Mouse (Mus musculus) retina, postnatal 1 day (tissue): ENCODE results near the gene Bfsp1.
A peak's percentile ranks its signal among the peaks of the same experiment; 100 is the strongest.

Experiments
- DNase-seq: peaks from one replicate; pipeline ENCODE4 v3.0.0-alpha.2; 2012

Bfsp1 gene

DNA sequence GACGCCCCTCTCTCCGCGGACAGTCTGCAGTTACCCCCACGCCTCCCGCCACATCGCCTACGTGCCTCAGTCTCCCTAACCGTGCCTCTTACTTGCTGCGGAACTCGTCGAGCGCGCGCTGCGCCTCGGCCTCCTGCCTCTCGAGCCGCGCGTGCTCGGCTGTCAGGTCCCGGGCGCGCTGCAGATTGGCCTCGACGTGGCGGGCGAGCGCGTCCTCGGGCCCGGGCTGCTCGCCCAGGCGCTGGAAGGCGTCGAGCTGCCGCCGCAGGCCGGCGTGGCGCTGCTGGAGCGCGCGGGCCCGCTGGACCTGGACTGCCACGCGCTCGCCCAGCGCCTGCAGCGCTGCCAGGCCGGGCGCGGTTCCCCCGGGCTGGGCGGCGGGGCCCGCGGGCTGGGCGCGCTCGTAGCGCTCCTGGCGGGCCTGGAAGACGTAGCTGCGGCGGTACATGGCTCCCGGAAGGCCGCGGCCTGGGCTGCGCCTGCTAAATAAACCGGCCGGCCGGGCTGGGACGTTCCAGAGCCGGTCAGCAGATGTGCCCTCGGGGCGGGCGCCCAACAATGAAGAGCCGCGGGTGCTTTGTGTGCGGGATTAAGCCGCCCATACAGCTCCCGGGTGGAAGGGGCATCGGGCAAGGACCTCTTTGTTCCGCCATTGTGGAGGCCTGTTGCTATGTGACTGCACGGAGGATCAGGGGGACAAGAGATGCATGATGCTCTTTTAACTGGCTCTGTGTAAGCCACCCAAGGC lies at the start of gene Bfsp1:
Bfsp1 (minus strand) TSS at position 690 of the 748 bp plus-strand sequence.
- peak; percentile 76 for DNase-seq

DNA sequence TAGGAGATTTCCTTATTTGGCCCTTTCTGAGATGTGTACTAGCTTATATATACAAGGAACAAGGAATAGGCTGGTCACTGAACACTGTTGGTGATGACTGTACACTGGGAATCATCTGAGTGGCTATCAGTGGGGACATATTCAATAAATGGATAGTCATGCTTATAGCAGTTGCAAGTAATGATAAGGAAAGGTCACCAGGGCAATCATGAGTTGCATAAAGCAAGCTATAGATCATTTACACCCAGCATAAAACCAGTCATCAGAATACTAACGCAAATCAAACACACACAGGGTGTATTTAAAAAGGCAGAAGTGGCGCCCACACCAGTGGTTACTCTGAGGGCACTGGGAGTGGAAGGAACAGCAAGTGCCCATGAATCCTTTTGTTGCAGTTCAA lies 49.2 kb upstream of the Bfsp1 start:
- DNase-seq = no peak

DNA sequence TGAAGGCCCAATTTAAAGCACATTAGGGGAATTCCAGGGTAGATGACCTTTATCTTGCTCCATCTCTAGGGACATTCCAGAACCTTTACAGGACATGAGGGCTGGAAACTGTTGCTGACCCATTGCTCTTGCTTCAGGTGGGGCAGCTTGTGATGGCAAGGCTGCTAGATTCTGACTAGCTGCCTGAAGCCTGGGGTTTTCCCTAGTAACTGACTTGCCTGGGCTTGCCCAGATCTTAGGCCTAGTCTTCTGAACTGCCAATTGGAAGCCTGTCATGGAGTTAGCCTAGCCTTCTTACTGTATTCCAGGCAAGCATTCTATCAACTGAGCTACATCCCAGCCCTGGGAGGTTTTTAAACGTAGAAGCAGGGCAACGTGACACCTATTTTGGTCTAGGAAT lies 46.3 kb upstream of the Bfsp1 start:
- DNase-seq = no peak

DNA sequence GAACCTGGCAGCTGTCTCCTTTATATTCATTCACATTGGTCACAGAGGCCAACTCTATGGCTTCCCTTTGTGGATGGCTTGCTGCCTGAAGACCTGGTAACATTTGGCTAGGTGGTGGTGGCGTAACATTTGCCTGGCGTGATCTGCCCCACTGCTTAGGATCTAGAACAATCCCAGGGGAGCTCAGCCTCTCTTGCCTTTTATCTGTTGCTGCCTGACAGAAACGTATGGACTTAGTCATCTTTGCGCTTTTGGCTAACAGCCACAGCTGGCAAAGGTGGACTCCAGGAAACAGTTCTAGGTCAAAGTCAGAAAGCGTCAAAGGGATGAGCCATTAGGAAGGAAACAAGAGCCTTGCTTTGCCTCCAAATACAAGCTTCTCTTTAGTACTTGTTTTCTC lies 41.9 kb upstream of the Bfsp1 start:
- DNase-seq = no peak

DNA sequence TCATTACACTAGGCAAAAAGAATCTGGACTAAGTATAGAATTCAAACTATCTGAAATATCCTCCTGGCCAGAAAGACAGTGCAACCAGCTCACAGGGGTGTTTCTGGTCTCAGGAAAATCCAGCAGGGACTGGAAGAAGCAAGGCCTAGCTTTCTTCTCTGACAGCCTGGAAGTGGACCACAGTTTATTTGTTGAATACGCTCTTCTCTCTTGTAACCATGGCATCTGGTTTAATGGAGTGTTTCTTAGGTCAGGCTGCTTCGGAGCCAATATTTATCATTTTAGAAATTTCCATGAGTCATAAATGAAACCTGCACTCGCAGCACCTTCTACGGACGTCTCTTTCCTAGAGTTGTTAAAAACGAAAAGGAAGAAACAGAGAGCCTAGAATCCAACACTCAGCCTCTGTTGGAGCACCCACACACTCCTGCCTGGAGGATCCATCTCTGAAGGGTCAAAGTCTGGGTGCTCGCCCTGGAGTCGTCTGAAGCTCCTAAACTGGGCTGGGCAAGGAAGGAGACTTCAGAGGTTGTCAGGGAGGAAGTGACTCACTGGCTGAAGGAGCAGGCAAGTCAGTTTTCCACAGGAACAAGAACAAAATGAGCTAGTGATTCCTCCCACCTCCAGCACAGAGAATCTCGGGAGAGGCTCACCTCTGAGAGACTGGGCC lies 40.5 kb upstream of the Bfsp1 start:
- DNase-seq = no peak

DNA sequence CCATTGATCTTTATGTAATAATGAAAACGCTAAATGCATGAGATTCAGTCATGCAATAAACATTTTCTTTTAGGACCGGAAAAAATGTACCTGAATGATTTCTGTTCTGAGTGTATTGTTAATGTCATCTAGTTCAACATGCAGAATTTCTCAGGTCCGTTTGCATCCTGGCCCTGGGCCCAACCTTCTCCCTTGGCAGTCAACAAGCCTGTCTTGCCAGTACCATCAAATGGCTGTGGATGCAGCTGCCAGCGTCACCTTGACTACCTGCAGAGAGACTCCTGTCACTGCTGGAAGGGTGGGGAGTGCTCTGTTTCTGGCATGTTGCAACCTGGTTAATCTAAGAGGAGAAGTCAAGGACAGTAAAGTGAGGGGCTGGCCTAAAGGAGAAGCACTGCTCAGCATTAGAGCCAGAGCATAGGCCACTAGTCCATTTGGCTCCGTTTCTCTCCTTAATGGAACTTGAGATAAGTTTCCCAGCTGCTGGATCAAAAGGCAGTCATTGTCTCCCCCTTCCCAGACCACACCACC lies 37.9 kb upstream of the Bfsp1 start:
- DNase-seq = no peak

DNA sequence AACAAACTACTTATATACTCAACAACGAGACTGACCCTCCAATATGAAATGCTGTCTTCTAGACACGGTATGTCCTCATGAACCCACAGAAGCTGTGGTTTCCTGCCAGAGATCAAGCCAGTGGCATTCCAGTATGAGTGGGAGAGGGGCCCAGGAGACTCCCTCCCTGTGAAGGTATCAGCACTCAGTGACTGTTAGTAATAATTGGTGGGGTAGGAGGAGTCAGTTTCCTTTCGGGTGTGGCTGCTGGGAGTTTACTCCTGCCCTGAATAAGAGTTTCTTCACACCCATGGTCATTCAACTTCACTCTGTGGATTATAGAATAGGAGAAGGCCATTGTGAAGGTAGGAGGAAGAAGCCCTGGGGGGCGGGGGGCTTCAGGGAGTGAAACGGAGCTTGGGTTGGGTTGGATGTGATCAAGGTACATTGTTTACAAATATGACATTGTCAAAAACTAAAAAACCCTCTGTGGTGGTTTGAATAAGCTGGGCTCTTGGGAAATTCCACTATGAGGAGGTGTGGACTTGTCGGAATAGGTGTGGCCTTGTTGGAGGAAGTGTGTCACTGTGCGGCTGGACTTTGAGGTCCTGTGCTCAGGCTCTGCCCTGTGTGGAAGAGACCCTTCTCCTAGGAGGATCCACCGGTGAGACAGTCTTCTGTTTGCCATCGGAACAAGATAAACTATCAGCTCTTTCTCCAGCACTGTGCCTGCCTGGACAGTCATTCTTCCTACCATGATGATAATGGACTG lies 36.7 kb upstream of the Bfsp1 start:
- no peak for DNase-seq

DNA sequence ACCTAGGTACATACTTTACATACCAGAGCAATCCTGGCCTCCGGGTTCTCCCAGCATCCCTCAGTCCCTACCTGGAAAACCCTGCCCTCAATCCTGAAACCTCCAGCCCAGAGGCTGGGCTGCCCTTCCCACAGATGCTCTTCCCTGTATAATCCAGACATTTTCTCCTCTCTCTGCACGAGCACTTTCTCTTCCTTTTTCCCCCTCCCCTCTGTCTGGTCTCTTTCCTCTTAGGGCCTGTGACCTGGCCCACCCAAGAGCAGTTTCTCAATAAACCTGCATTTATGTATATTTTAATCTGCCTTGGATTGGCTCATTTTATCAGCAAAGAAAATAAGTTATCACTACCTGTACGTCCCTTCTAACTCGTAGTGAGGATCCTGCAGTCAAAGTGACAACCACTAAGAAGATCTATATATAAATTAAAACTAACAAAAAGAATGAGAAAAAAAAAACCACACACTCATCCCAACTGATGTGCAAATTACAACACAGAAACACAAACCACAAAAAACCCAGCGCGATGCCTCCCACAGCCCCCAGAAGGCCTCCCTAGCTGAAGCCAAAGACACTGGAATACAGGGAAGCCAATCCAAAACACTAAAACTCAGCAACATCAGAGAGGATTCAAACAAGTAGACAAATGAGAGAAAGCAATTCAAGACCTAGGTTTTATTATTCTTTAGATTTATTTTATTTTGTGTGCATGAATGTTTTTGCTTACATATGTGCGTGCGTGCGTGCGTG lies 28.5 kb upstream of the Bfsp1 start:
- no peak for DNase-seq

DNA sequence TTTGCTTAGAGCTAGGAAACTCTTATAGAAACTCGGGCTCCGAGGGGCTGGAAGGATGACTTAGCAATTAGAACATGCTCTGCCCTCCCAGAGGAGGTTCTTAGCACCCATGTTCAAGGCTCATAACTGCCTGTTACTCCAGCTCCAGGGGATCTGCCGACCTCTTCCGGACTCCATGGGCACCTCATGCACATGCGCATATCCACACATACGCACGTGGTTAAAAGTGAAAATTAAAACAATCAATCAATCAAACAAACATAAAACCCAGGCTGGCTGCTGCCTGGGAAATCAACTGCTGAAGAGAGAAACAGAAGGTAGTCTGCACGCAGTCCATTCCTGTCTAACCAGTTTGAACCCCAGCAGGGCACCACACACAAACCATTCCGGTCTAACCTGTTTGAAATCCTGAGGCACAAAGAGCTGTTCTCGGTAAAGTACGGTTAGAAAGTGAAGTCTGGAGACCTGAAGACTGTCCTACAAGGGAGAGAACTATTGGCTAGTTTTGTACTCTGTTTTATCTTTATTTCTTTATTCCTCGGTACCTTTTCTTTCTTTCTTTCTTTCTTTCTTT lies 27.0 kb upstream of the Bfsp1 start:
- DNase-seq = no peak

DNA sequence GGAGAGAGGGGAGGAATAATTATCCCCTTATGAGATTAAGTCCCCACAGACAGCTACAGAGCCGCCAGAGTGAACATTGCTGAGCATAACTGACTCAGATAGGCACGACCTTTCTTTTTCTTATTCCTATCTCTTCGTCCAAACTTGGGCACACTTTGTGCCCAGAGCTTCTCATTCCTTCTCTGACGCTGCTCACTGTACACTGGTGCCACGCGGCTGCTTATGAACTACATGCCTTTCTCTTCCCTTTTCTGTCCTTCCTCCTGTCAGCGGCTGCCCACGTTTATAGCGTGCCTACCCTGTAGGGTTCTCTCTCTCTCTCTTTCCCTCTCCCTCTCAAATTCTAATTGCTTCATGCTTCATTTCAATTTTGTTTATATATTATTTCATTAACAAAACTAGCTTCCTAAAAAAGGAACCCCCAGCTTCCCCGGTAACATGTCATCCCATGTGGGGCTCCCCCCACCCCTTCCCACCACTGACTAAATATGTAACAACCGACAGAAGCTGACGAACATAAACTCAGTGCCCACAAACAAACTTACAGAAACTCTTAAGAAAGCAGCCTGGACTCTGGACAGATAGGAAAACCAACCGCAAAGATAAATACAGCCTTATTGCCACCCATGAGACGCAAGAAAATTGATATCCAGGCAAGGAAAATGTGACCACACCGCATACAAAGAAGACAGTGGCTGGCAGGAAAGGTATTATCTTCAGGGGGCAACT lies 26.3 kb upstream of the Bfsp1 start:
- no peak for DNase-seq

DNA sequence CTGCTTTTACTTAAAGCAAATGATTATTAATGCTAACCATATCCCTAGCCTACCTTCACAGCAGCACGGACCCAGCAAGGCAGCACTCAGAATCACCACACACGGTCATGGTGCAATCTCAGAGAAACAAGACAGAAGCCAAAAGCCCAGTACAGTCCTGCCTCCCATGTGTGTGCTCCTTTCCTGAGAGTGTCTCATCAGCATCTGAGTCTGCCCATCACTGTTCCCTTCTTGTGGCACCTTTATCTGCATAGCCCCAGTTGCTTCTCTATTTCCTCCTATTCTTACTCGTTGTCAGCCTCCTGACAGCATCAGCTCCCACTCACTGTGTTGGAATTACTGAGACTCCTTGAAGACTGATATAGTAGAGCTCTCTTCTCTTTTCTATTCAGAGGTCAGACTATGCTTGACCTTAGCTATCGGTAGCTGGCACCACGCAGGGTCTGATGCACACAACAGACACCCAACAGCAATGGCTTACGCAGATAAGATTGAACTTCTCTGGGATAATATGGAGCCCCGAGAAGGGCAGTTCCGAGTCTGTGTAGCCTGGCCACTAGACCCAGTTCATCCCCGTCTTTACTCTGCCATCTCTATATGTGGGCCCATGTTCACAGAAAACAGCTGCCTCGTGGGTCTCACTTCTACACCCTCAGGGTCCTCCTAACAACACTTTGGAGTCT lies 19.8 kb upstream of the Bfsp1 start:
- DNase-seq = no peak

DNA sequence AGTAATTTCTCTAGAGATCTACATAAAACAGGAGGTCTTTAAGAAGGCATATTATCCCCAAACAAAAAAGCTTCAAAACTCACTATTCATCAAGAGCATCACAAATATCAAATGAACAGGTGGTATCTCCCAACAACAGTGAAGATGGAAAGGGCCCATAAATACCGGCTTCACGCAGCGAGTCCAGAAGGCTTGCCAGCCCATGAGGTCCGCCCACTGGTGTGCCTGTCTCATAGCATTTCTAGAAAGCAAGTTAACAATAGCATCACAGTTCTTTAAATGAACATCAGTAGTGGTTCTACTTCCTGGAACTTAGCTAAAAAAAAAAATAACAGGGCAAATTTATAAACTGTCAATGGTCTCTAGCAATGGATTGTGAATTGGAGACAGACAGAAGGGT lies 19.0 kb upstream of the Bfsp1 start:
- no peak for DNase-seq

DNA sequence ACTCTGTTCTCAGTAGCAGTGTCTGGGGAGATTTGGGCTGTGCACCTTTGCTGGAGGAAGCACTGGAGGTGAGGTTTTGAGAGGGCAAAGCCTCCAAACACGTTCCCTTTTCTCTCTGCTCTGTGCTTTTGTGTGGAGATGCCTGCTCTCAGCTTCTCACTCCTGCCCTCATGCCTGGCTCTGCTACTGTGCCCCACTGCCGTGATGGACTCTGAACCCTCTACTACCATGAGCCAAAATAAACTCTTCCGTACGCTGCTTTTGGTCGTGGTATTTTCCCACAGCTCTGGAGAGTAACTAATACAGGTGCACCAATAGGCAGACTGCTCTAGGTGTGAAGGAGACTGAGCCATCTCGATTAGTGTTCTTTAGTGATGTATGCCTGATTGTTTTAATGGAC lies 16.3 kb upstream of the Bfsp1 start:
- DNase-seq = no peak

DNA sequence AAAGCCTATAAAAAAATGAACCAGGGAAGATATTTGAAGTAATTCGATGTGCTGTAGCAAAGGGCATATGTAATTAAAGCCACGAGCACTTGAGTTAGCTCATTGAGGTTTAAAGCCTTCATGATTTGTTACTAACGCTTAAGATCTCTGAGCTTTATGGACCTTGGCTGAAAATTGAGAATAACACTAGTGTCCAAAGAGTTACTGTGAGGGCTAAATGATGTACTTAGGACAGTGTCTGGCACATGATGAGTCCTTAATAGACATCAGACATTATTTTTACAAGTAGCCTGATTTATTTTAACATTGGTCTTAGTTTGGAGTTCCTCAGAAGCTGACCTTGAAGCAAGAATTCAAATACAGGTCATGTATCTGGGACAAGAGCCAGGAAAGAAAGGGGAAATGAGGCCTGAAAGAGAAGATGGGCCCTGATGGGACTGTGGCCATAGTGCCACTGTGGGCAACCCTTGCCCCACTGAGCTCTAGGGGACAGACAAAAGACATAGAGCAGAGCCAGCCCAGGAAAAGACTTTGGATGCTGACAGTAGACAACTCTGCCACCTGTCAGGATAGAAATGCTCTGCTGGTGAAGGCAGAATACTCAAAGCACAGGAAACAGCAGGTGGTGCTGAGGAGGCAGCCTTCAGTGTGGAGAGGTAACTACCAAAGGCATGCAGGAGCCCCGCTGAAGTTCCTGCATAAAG lies 14.1 kb upstream of the Bfsp1 start:
- no peak for DNase-seq

DNA sequence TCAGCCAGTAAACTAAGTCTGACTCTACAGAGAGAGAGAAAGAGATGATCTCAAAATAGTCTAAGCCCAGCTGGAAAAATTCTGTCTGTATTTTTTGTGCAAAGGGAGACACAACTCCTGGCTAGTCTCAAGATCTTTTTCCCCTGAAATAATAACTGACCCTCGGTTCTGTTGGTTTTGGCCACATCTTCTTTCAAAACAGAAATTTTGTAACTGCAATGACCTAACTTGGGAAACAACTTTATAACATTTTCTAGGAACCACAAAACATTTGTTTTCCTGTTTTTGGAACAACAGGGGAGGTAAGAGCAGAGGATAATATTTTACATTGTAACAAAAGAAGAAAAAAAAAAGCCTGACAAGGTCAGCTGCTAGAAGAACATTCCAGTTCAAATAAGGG lies 13.1 kb upstream of the Bfsp1 start:
- DNase-seq = no peak

DNA sequence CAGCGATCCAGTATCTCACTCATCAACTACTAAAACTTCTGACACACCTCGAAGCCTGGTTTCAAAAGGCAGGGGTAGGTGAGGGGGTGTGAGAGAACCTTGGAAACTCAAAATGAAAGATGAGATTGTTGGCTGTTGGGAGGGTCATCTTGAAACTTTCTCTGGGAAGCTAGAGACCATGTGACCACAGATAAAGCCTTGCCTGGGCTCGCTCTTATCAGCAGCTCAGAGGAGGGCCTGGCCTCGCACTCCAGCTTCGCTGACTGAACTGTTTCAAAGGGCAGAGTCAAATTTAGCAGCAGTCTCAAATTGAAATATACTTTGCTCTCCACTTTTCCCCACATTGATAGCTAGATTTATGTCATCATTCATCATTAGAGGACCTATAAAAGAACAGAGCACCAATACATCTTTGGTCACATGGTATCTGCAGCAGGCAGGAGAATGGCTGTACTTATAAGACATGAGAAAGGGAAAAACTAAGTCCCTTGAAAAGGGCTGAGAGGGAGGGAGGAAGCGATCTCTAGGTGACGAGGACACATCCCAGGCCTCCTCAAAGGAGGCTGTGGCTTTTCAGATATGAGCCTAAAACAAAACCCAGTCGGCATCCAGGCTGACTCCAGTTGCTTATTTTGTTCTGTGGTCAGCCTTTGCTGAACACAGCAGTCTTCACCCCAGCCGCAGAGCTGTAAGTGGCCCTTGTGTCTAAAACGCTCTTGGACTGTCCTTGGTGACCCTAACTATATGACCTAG lies 8.1 kb upstream of the Bfsp1 start:
- DNase-seq = no peak

DNA sequence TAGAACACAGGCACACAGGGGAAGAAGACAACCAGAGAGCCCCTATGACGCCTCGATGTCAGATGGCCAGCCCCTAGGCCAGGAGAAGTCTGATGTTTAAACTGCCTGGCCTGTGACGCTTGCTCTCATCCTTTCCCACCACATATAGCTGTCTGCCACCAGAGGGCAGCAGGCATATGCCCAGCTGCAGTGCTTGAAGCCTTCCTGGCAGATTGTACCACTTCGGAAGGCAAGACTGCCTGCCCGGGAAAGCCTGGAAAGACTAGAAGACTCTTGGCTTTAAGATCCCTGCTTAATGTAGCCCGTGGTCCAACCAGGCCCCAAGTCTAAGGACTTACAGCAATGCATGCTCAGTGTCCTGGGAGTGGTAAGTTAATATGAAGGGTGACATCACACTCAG lies 4.4 kb upstream of the Bfsp1 start:
- DNase-seq = peak; percentile 87

DNA sequence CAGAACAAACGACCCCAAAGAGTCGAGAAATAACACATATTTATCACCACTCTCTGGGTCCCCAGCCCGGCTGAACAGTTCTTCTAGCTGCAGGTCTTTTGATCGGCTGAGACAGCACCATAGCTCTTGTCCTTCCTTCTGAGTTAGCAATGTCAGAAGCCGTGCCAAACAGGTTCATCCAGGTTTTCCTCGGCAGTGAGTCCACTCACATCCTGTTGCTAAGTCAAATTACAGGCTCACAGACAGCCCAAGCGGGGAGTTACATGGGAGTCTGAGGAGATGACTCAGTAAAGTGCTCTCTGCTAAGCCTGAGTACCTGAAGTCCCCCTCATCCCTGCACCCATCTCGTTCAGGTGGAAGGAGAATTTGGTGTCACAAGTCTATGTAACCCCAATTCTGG lies 1.6 kb upstream of the Bfsp1 start:
- DNase-seq = no peak

DNA sequence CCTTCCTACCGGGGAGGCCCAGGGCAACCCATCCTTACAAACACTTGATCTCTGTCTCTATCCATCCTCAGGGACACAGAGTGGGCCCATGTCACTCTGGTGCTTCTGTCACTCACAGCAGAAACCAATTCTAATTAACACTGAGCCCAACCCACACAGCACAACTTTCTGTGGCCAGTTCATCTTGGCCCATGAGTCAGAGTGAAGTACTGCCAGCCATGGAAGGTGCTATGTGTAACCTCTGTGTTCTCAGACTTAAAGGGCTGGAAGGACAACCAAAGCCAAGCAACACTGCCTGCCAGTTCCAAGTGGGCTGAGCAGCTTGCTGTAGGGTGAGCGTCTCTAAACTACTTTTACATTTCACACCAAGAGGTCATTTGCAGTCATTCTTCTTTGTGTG lies 3.8 kb downstream of the Bfsp1 start:
- DNase-seq = no peak

DNA sequence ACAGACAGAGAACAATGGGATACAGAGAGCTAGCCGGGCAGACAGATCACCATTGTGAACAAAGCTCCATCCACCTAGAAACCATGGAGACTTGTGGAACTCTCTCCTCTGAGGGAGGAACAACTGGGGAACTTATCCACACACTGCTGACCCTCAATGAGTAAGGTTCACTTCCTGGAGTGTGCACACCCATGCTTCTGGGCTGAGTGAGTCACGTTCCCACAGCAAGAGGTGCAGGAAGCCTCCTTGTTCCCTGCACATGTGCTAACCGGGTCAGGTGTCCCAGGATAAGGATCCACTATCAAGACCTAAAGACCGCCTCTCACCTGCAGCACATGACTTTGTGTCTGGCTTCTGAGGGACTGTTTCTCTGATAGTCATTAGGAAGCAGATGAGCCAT lies 9.5 kb downstream of the Bfsp1 start:
- no peak for DNase-seq
